Mouse (Mus musculus): ENCODE measurements around the gene Enho. TPM values are rescaled to one million over a fixed set of nuclear protein-coding genes. Genes with fewer than 3 reads are reported as not detected.

Gene Enho
- total RNA-seq, 2 experiments from 2014 or later: 61.8 to 62.2 TPM

GRCm38 (mm10) chr4:41636882-41637635 is 3.1 kb downstream of the Enho start:
- no peak for DNase-seq (ENCODE audit: extremely low spot score in 1 of 2, low spot score in 2 of 2)
- intact Hi-C loops (cut with DNase I): no loop called here

- intact Hi-C loops (cut with DNase I): no loop called here
- DNase-seq (ENCODE audit: extremely low spot score in 1 of 2, low spot score in 2 of 2): no peak
Measured at GRCm38 (mm10) chr4:41636366-41636765, 3.8 kb downstream of the Enho start.

- intact Hi-C loops (cut with DNase I): no loop called here
- DNase-seq (ENCODE audit: extremely low spot score in 1 of 2, low spot score in 2 of 2): no peak
Measured at GRCm38 (mm10) chr4:41635906-41636305, 4.2 kb downstream of the Enho start.

GRCm38 (mm10) chr4:41635224-41635623 is 4.9 kb downstream of the Enho start:
- no peak for DNase-seq (ENCODE audit: extremely low spot score in 1 of 2, low spot score in 2 of 2)
- intact Hi-C loops (cut with DNase I): no loop called here

GRCm38 (mm10) chr4:41634631-41635030 is 5.5 kb downstream of the Enho start:
- no peak for DNase-seq (ENCODE audit: extremely low spot score in 1 of 2, low spot score in 2 of 2)
- intact Hi-C loops (cut with DNase I): no loop called here

GRCm38 (mm10) chr4:41633001-41633400 is 7.1 kb downstream of the Enho start:
- DNase-seq (ENCODE audit: extremely low spot score in 1 of 2, low spot score in 2 of 2): no peak
- intact Hi-C loops (cut with DNase I): no loop called here

- intact Hi-C loops (cut with DNase I): no loop called here
- no peak for DNase-seq (ENCODE audit: extremely low spot score in 1 of 2, low spot score in 2 of 2)
Measured at GRCm38 (mm10) chr4:41631390-41631789, 8.7 kb downstream of the Enho start.

- no peak for DNase-seq (ENCODE audit: extremely low spot score in 1 of 2, low spot score in 2 of 2)
- intact Hi-C loops (cut with DNase I): no loop called here
Measured at GRCm38 (mm10) chr4:41630196-41630595, 9.9 kb downstream of the Enho start.

GRCm38 (mm10) chr4:41628202-41628927 is 11.8 kb downstream of the Enho start:
- DNase-seq (ENCODE audit: extremely low spot score in 1 of 2, low spot score in 2 of 2): no peak
- intact Hi-C loops (cut with DNase I): no loop called here

GRCm38 (mm10) chr4:41622071-41622470 is 18.1 kb downstream of the Enho start:
- DNase-seq (ENCODE audit: extremely low spot score in 1 of 2, low spot score in 2 of 2): no peak
- intact Hi-C loops (cut with DNase I): no loop called here

GRCm38 (mm10) chr4:41618916-41619746 is 21.0 kb downstream of the Enho start:
- intact Hi-C loops (cut with DNase I): loop anchor here (5.0 kb wide), 1 partner anchor 152 kb away; the partner anchor contains the start of gene Nudt2
- DNase-seq (ENCODE audit: extremely low spot score in 1 of 2, low spot score in 2 of 2): no peak

GRCm38 (mm10) chr4:41615661-41616599 is 24.2 kb downstream of the Enho start:
- intact Hi-C loops (cut with DNase I): loop anchor here (5.0 kb wide), 1 partner anchor 149 kb away; the partner anchor contains the start of gene Nudt2
- DNase-seq (ENCODE audit: extremely low spot score in 1 of 2, low spot score in 2 of 2): peak; percentile 81 to 88

- DNase-seq (ENCODE audit: extremely low spot score in 1 of 2, low spot score in 2 of 2): peak; percentile 85 to 86
- intact Hi-C loops (cut with DNase I): loop anchor here (5.0 kb wide), 1 partner anchor 92 kb away; no protein-coding TSS in a partner anchor
Measured at GRCm38 (mm10) chr4:41614156-41614555, 26.0 kb downstream of the Enho start.

GRCm38 (mm10) chr4:41612166-41612565 is 28.0 kb downstream of the Enho start:
- peak in 1 of 2 experiments; percentile 51 for DNase-seq (ENCODE audit: extremely low spot score in 1 of 2, low spot score in 2 of 2)
- intact Hi-C loops (cut with DNase I): loop anchor here (5.0 kb wide), 1 partner anchor 90 kb away; no protein-coding TSS in a partner anchor

- intact Hi-C loops (cut with DNase I): loop anchor here (5.0 kb wide), 1 partner anchor 88 kb away; no protein-coding TSS in a partner anchor
- no peak for DNase-seq (ENCODE audit: extremely low spot score in 1 of 2, low spot score in 2 of 2)
Measured at GRCm38 (mm10) chr4:41610594-41610980, 29.5 kb downstream of the Enho start.

- intact Hi-C loops (cut with DNase I): loop anchor here (5.0 kb wide), 3 partner anchors 43 to 97 kb away; partner anchors contain the start of genes Dnaic1 and Fam219a
- no peak for DNase-seq (ENCODE audit: extremely low spot score in 1 of 2, low spot score in 2 of 2)
Measured at GRCm38 (mm10) chr4:41609681-41610593, 30.2 kb downstream of the Enho start.

GRCm38 (mm10) chr4:41606784-41607183 is 33.3 kb downstream of the Enho start:
- DNase-seq (ENCODE audit: extremely low spot score in 1 of 2, low spot score in 2 of 2): no peak
- intact Hi-C loops (cut with DNase I): loop anchor here (5.0 kb wide), 2 partner anchors 39 to 101 kb away; partner anchors contain the start of genes Dnaic1 and Fam219a
